Mouse (Mus musculus): ENCODE measurements around the gene Olfr465-ps1.

DNA sequence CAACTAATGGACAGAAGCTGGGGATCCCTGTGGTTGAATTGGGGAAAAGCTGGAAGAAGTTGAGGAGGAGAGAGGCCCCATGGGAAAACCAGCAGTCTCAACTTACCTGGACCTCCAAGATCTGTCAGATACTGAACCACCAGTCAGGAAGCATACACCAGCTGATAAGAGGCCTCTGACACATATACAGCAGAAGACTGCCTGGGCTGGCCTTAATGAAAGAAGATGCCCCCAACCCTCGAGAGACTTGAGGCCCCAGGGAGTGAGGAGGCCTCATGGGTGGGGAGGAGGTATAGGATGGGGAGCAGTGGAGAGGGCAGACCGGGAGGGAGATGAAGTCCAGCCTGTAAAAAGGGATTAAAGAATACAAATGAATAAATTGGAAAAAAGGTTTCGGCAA, 16.9 kb upstream of the Olfr465-ps1 start:
- no peak for TF ChIP-seq CTCF (IDR thresholded peaks at IDR 0.05; ENCODE audit: low read depth)
- TF ChIP-seq EP300 (IDR thresholded peaks at IDR 0.05; ENCODE audit: low read depth) = no peak
